9 mouse cellular contexts compared by ENCODE assay signal in genomic region chr11:98918231-98918630, GRCm38 (mm10). TPM values are rescaled to one million over a fixed set of nuclear protein-coding genes. Genes with fewer than 3 reads are reported as not detected.
DNase-seq lines count a peak whose midpoint lies in the region; ATAC-seq lines count a peak whose summit lies in the region.
"Had no signal": no experiment of that assay in that cellular context is flagged by ENCODE, and none has a peak within 500 bp of the region (broad histone marks: within the 10 kb centered on the region; RNA-seq: fewer than 3 reads in every experiment).

No protein-coding gene starts in this region.

- peak; percentile 71 to 78 for DNase-seq in heart, adult 18-20 months
- DNase-seq in heart, embryonic 10.5 days (ENCODE audit: low spot score): no peak
- peak; percentile 66 for DNase-seq in CD4-positive, CD25-positive, alpha-beta regulatory T cell, adult 2 months (ENCODE audit: low read depth, low spot score)
- DNase-seq in left cerebral cortex, adult 11 months (ENCODE audit: low spot score): no peak
- DNase-seq in cerebellum, postnatal 36 days: no peak
- no peak for DNase-seq in frontal cortex, postnatal 25 days (ENCODE audit: low spot score in 2 of 2)

- no peaks in the 10 kb centered on the region for H3K9me3 ChIP-seq in heart, embryonic 10.5 days
- H3K9me3 ChIP-seq in liver, embryonic 16.5 days (replicated peaks; ENCODE audit: control insufficient read depth, low read length): no peaks in the 10 kb centered on the region

- H3K4me3 ChIP-seq in heart, embryonic 10.5 days: no peak overlapping the region
- H3K4me3 ChIP-seq in liver, embryonic 16.5 days (ENCODE audit: low read depth, low read length): no peak overlapping the region
- H3K4me3 ChIP-seq: erythroblast, embryonic 14.5 days had no signal

- no peak overlapping the region for H3K27ac ChIP-seq in heart, embryonic 10.5 days
- H3K27ac ChIP-seq in liver, embryonic 16.5 days (ENCODE audit: low read length): peak overlapping the region; percentile 65

- H3K36me3 ChIP-seq in heart, embryonic 10.5 days: peaks cover 92% of the 10 kb centered on the region
- H3K36me3 ChIP-seq in liver, embryonic 16.5 days (ENCODE audit: control insufficient read depth, insufficient read depth): peaks cover 89% of the 10 kb centered on the region

- ATAC-seq in granulocyte monocyte progenitor cell, adult 5-6 weeks (replicated peaks; ENCODE audit: poor library complexity, severe bottlenecking): peak; percentile 93
- ATAC-seq in liver, embryonic 16.5 days (ENCODE audit: low read depth): peak; percentile 50

- no peak overlapping the region for H3K9ac ChIP-seq in liver, embryonic 16.5 days (ENCODE audit: low read depth, low read length)

- no peak overlapping the region; the same call in 1 of the 2 replicates for H3K4me2 ChIP-seq in liver, embryonic 16.5 days (ENCODE audit: low read depth, low read length)

- H3K4me1 ChIP-seq in heart, embryonic 10.5 days: peaks cover 27% of the 10 kb centered on the region
- H3K4me1 ChIP-seq in liver, embryonic 16.5 days (ENCODE audit: control insufficient read depth, low read depth, low read length): peaks cover 18% of the 10 kb centered on the region

- WGBS in heart, embryonic 10.5 days: 78% methylated on average over 9 of the region's 9 CpGs
- 45% methylated on average over 9 of the region's 9 CpGs for WGBS in liver, embryonic 16.5 days (ENCODE audit: insufficient replicate concordance)

- H3K27me3 ChIP-seq in heart, embryonic 10.5 days (ENCODE audit: insufficient read depth, poor library complexity, severe bottlenecking): no peaks in the 10 kb centered on the region
- no peaks in the 10 kb centered on the region for H3K27me3 ChIP-seq in liver, embryonic 16.5 days (ENCODE audit: control insufficient read depth, insufficient read depth, low read depth, low read length)

RNA-seq across cellular contexts. Expression of gene Rara, which starts 9.4 kb away (rescaled TPM):
- 10 to 100 TPM in 1 of 2 experiments, 1 to 10 TPM in 1; 8.7 to 10.1 TPM for total RNA-seq in heart, adult 18-20 months (2021)
- polyA plus RNA-seq in heart, embryonic 10.5 days (2016; fragmentation: Nextera tagmentation; extraction: Ambion mirVana): 30.4 and 36.9 TPM in 2 replicates
- total RNA-seq in granulocyte monocyte progenitor cell, adult 5-6 weeks (2014; fragmentation: Nextera tagmentation): 3.8 and 8.8 TPM in 2 replicates
- 1.9 and 3.1 TPM in 2 replicates for total RNA-seq in granulocyte monocyte progenitor cell, adult 5-6 weeks (2017)
- 4.2 and 5.4 TPM in 2 replicates for polyA plus RNA-seq in liver, embryonic 16.5 days (2015; fragmentation: Nextera tagmentation; extraction: Ambion mirVana)

RNA-seq across cellular contexts. Expression of gene Cdc6, which starts 10.6 kb away (rescaled TPM):
- total RNA-seq in heart, adult 18-20 months (2021): under 1 TPM; 0.40 to 0.41 TPM
- 39.3 and 47.7 TPM in 2 replicates for polyA plus RNA-seq in heart, embryonic 10.5 days (2016; fragmentation: Nextera tagmentation; extraction: Ambion mirVana)
- 47.8 and 58.8 TPM in 2 replicates for total RNA-seq in granulocyte monocyte progenitor cell, adult 5-6 weeks (2014; fragmentation: Nextera tagmentation)
- 30.3 and 43.5 TPM in 2 replicates for total RNA-seq in granulocyte monocyte progenitor cell, adult 5-6 weeks (2017)
- 52.7 and 57.3 TPM in 2 replicates for polyA plus RNA-seq in liver, embryonic 16.5 days (2015; fragmentation: Nextera tagmentation; extraction: Ambion mirVana)

RNA-seq across cellular contexts. Expression of gene Wipf2, which starts 54.8 kb away (rescaled TPM):
- total RNA-seq in heart, adult 18-20 months (2021): 10 to 100 TPM in 1 of 2 experiments, 1 to 10 TPM in 1; 7.3 to 10.1 TPM
- 2.8 and 4.1 TPM in 2 replicates for polyA plus RNA-seq in heart, embryonic 10.5 days (2016; fragmentation: Nextera tagmentation; extraction: Ambion mirVana)
- 8.6 and 11.4 TPM in 2 replicates for total RNA-seq in granulocyte monocyte progenitor cell, adult 5-6 weeks (2014; fragmentation: Nextera tagmentation)
- 2.7 and 2.8 TPM in 2 replicates for total RNA-seq in granulocyte monocyte progenitor cell, adult 5-6 weeks (2017)
- 1.2 and 1.6 TPM in 2 replicates for polyA plus RNA-seq in liver, embryonic 16.5 days (2015; fragmentation: Nextera tagmentation; extraction: Ambion mirVana)

Comparison
In these comparisons a context has a peak if more than half of its experiments do, and no peak if none do; other contexts are left out.
1. DNase-seq: peak in heart, adult 18-20 months (2 of 2) and CD4-positive, CD25-positive, alpha-beta regulatory T cell, adult 2 months (single experiment); none in heart, embryonic 10.5 days (single experiment), left cerebral cortex, adult 11 months (single experiment), cerebellum, postnatal 36 days (0 of 2) and frontal cortex, postnatal 25 days (0 of 2).
2. RNA of gene Cdc6, which starts 10.6 kb away (total RNA-seq): 30.3 to 58.8 TPM in granulocyte monocyte progenitor cell, adult 5-6 weeks; 0.40 to 0.41 TPM in heart, adult 18-20 months; every median in the first group is over 10 times any median in the second.